Mouse (Mus musculus): ENCODE results near the gene Mybpc3. TPM values are rescaled to one million over a fixed set of nuclear protein-coding genes. Genes with fewer than 3 reads are reported as not detected.

Gene Mybpc3
- polyA plus RNA-seq, 1 experiment from 2014 or later, result not detected

- ATAC-seq, result no peak
- peaks cover 13% of the 10 kb centered on the region for H3K36me3 ChIP-seq (ENCODE audit: control insufficient read depth, insufficient read depth)
- no peak overlapping the region for H3K9ac ChIP-seq (replicated peaks; ENCODE audit: low read depth, low read length)
- no peak overlapping the region for H3K27ac ChIP-seq (ENCODE audit: low read length)
- H3K4me3 ChIP-seq (replicated peaks; ENCODE audit: low read length), result no peak overlapping the region
- no peaks in the 10 kb centered on the region for H3K4me1 ChIP-seq (replicated peaks; ENCODE audit: control insufficient read depth, insufficient read depth, low read length)
- WGBS, result 99% methylated on average over 11 of the region's 11 CpGs
- H3K4me2 ChIP-seq (ENCODE audit: low read length), result no peak overlapping the region
- no peaks in the 10 kb centered on the region for H3K27me3 ChIP-seq (replicated peaks; ENCODE audit: control insufficient read depth, insufficient read depth, low read length)
- H3K9me3 ChIP-seq (ENCODE audit: control insufficient read depth, low read length), result no peaks in the 10 kb centered on the region
Measured at GRCm38 (mm10) chr2:91143401-91143800, 25.5 kb downstream of the Mybpc3 start.

DNA sequence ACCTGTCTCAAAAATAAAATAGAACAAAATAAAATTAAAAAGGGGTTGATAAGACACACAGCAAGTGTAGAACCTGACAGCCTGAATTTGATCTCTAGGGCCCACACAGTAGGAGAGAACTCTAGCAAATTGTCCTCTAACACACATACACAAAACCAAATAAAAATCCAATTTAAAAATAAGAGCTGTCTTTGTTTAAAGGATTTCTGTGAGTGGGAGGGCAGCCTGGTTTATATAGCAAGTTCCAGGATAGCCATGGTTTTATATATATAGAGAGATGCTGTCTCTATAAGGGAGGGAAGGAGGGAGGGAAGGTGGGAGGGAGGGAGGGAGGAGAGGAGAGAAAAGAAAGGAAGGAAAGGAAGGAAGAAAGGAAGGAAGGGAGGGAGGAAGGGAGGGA lies 30.2 kb downstream of the Mybpc3 start:
- H3K4me1 ChIP-seq (replicated peaks; ENCODE audit: control insufficient read depth, insufficient read depth, low read length), result no peaks in the 10 kb centered on the region
- no peaks in the 10 kb centered on the region for H3K27me3 ChIP-seq (replicated peaks; ENCODE audit: control insufficient read depth, insufficient read depth, low read length)
- H3K4me2 ChIP-seq (ENCODE audit: low read length), result no peak overlapping the region
- H3K9me3 ChIP-seq (ENCODE audit: control insufficient read depth, low read length), result no peaks in the 10 kb centered on the region
- no peak overlapping the region for H3K4me3 ChIP-seq (replicated peaks; ENCODE audit: low read length)
- ATAC-seq, result no peak
- H3K9ac ChIP-seq (replicated peaks; ENCODE audit: low read depth, low read length), result no peak overlapping the region
- H3K27ac ChIP-seq (ENCODE audit: low read length), result no peak overlapping the region
- H3K36me3 ChIP-seq (ENCODE audit: control insufficient read depth, insufficient read depth), result peaks cover 30% of the 10 kb centered on the region

GRCm38 (mm10) chr2:91151331-91151730 lies 33.4 kb downstream of the Mybpc3 start:
- WGBS, result 90% methylated on average over 1 of the region's 1 CpGs
- no peak for ATAC-seq
- Histone ChIP-seq H3K9me3 (ENCODE audit: control insufficient read depth, low read length) (no peaks in the 10 kb centered on the region), H3K4me3 (replicated peaks; ENCODE audit: low read length) (no peak overlapping the region), H3K4me2 (ENCODE audit: low read length) (no peak overlapping the region), H3K4me1 (replicated peaks; ENCODE audit: control insufficient read depth, insufficient read depth, low read length) (no peaks in the 10 kb centered on the region), H3K27ac (ENCODE audit: low read length) (no peak overlapping the region), H3K36me3 (ENCODE audit: control insufficient read depth, insufficient read depth) (peaks cover 41% of the 10 kb centered on the region), H3K27me3 (replicated peaks; ENCODE audit: control insufficient read depth, insufficient read depth, low read length) (no peaks in the 10 kb centered on the region), H3K9ac (replicated peaks; ENCODE audit: low read depth, low read length) (no peak overlapping the region)

- Histone ChIP-seq H3K27ac (ENCODE audit: low read length) (no peak overlapping the region), H3K4me3 (replicated peaks; ENCODE audit: low read length) (no peak overlapping the region), H3K36me3 (ENCODE audit: control insufficient read depth, insufficient read depth) (peaks cover 46% of the 10 kb centered on the region), H3K4me2 (ENCODE audit: low read length) (no peak overlapping the region), H3K27me3 (replicated peaks; ENCODE audit: control insufficient read depth, insufficient read depth, low read length) (no peaks in the 10 kb centered on the region), H3K9ac (replicated peaks; ENCODE audit: low read depth, low read length) (no peak overlapping the region), H3K4me1 (replicated peaks; ENCODE audit: control insufficient read depth, insufficient read depth, low read length) (no peaks in the 10 kb centered on the region), H3K9me3 (ENCODE audit: control insufficient read depth, low read length) (no peaks in the 10 kb centered on the region)
- 93% methylated on average over 3 of the region's 3 CpGs for WGBS
- ATAC-seq, result no peak
Measured at GRCm38 (mm10) chr2:91152885-91153377, 35.0 kb downstream of the Mybpc3 start.

GRCm38 (mm10) chr2:91154091-91154490 lies 36.1 kb downstream of the Mybpc3 start:
- no peaks in the 10 kb centered on the region for H3K9me3 ChIP-seq (ENCODE audit: control insufficient read depth, low read length)
- no peak overlapping the region for H3K4me2 ChIP-seq (ENCODE audit: low read length)
- H3K4me3 ChIP-seq (replicated peaks; ENCODE audit: low read length), result no peak overlapping the region
- peaks cover 50% of the 10 kb centered on the region for H3K36me3 ChIP-seq (ENCODE audit: control insufficient read depth, insufficient read depth)
- no peaks in the 10 kb centered on the region for H3K4me1 ChIP-seq (replicated peaks; ENCODE audit: control insufficient read depth, insufficient read depth, low read length)
- WGBS, result 91% methylated on average over 3 of the region's 3 CpGs
- H3K27ac ChIP-seq (ENCODE audit: low read length), result no peak overlapping the region
- no peak overlapping the region for H3K9ac ChIP-seq (replicated peaks; ENCODE audit: low read depth, low read length)
- H3K27me3 ChIP-seq (replicated peaks; ENCODE audit: control insufficient read depth, insufficient read depth, low read length), result no peaks in the 10 kb centered on the region
- no peak for ATAC-seq

DNA sequence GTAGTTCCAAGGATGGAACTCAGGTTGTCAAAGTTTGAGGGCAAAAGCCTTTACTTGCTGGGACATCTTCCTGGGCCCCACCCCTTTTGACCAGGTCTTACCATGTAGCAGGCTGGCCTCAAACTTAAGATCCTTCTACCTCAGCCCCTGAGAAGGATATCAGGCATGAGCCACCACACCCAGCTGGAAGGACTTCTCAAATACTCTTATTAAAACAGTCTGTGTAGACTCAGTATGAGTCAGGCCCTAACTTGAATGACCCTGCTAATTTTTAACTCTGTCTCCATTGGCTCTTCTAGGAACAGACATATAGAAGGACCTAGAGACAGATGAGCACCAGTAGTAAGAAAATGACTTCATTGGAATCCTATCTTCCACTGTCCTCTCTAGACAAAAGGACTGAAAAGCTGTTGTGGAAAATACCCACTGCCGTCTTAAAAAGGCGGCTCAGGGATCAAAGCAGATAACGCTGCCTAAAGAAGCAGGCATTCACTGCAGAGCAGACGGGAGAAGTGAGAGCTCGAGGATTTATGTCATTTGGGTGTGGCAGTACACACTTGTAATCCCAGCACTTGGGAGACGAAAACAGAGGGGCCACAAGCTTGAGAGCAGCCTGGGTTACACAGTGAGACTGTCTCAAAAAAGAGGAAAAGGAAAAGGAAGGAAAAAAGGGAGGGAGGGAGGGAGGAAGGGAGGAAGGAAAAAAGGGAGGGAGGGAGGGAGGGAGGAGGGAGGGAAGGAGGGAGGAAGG lies 39.2 kb downstream of the Mybpc3 start:
- no peak overlapping the region for H3K4me2 ChIP-seq (ENCODE audit: low read length)
- no peak for ATAC-seq
- H3K36me3 ChIP-seq (ENCODE audit: control insufficient read depth, insufficient read depth), result peaks cover 49% of the 10 kb centered on the region
- no peaks in the 10 kb centered on the region for H3K27me3 ChIP-seq (replicated peaks; ENCODE audit: control insufficient read depth, insufficient read depth, low read length)
- H3K4me1 ChIP-seq (replicated peaks; ENCODE audit: control insufficient read depth, insufficient read depth, low read length), result no peaks in the 10 kb centered on the region
- H3K4me3 ChIP-seq (replicated peaks; ENCODE audit: low read length), result no peak overlapping the region
- H3K27ac ChIP-seq (ENCODE audit: low read length), result no peak overlapping the region
- H3K9me3 ChIP-seq (ENCODE audit: control insufficient read depth, low read length), result no peaks in the 10 kb centered on the region
- WGBS, result 34% methylated on average over 6 of the region's 6 CpGs
- no peak overlapping the region for H3K9ac ChIP-seq (replicated peaks; ENCODE audit: low read depth, low read length)

DNA sequence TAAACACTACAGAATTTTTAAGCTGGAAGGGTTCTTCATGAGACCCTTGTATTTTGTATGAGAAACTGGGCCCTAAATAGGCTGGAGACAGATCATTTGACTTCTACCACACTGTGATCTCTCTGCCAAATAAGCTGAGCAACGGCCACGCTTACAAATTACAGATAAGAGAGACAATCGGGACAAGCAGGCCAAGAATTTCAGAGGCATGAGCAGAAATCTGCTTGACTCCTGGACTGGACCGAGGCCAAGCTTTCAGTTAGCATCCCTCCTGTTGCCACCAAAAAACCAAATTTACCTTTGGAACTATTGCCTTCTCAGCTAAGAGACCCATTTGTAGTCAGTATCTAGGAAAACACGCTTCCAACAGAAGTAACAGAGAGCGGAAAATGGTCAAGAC lies 42.6 kb downstream of the Mybpc3 start:
- Histone ChIP-seq H3K27me3 (replicated peaks; ENCODE audit: control insufficient read depth, insufficient read depth, low read length) (no peaks in the 10 kb centered on the region), H3K9me3 (ENCODE audit: control insufficient read depth, low read length) (no peaks in the 10 kb centered on the region), H3K36me3 (ENCODE audit: control insufficient read depth, insufficient read depth) (peaks cover 49% of the 10 kb centered on the region), H3K9ac (replicated peaks; ENCODE audit: low read depth, low read length) (no peak overlapping the region), H3K27ac (ENCODE audit: low read length) (no peak overlapping the region), H3K4me3 (replicated peaks; ENCODE audit: low read length) (no peak overlapping the region), H3K4me1 (replicated peaks; ENCODE audit: control insufficient read depth, insufficient read depth, low read length) (no peaks in the 10 kb centered on the region), H3K4me2 (ENCODE audit: low read length) (no peak overlapping the region)
- no peak for ATAC-seq
- WGBS, result 98% methylated on average over 6 of the region's 6 CpGs

GRCm38 (mm10) chr2:91162952-91163351 lies 45.0 kb downstream of the Mybpc3 start:
- no peak for ATAC-seq
- H3K27ac ChIP-seq (ENCODE audit: low read length), result no peak overlapping the region
- no peak overlapping the region for H3K9ac ChIP-seq (replicated peaks; ENCODE audit: low read depth, low read length)
- no peaks in the 10 kb centered on the region for H3K4me1 ChIP-seq (replicated peaks; ENCODE audit: control insufficient read depth, insufficient read depth, low read length)
- no peaks in the 10 kb centered on the region for H3K9me3 ChIP-seq (ENCODE audit: control insufficient read depth, low read length)
- H3K4me2 ChIP-seq (ENCODE audit: low read length), result no peak overlapping the region
- WGBS, result 93% methylated on average over 4 of the region's 4 CpGs
- H3K27me3 ChIP-seq (replicated peaks; ENCODE audit: control insufficient read depth, insufficient read depth, low read length), result no peaks in the 10 kb centered on the region
- H3K4me3 ChIP-seq (replicated peaks; ENCODE audit: low read length), result no peak overlapping the region
- peaks cover 48% of the 10 kb centered on the region for H3K36me3 ChIP-seq (ENCODE audit: control insufficient read depth, insufficient read depth)

DNA sequence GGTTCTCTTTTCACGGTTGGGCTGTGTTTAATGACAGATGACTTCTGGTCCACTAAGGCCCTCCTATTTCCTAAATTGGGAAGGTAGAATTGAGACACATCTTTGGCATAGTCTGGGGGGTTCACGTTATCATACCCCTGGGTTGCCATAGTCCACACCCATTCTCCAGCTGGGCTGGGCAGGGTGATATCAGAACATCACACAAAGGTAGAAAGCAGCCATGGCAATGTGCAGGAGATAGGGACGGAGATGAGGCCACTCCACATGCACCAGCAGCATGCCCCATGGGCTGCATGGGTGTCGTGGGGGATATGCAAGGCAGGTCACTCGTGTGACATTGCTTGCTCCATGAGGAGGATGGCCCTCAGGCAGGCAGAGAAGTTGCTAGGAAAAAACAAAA lies 45.6 kb downstream of the Mybpc3 start:
- H3K4me1 ChIP-seq (replicated peaks; ENCODE audit: control insufficient read depth, insufficient read depth, low read length), result no peaks in the 10 kb centered on the region
- no peak overlapping the region for H3K4me2 ChIP-seq (ENCODE audit: low read length)
- no peak overlapping the region for H3K9ac ChIP-seq (replicated peaks; ENCODE audit: low read depth, low read length)
- no peaks in the 10 kb centered on the region for H3K27me3 ChIP-seq (replicated peaks; ENCODE audit: control insufficient read depth, insufficient read depth, low read length)
- 92% methylated on average over 5 of the region's 5 CpGs for WGBS
- H3K27ac ChIP-seq (ENCODE audit: low read length), result no peak overlapping the region
- H3K4me3 ChIP-seq (replicated peaks; ENCODE audit: low read length), result no peak overlapping the region
- no peak for ATAC-seq
- H3K9me3 ChIP-seq (ENCODE audit: control insufficient read depth, low read length), result no peaks in the 10 kb centered on the region
- H3K36me3 ChIP-seq (ENCODE audit: control insufficient read depth, insufficient read depth), result peaks cover 44% of the 10 kb centered on the region

- WGBS, result 89% methylated on average over 6 of the region's 6 CpGs
- H3K27ac ChIP-seq (ENCODE audit: low read length), result no peak overlapping the region
- H3K9ac ChIP-seq (replicated peaks; ENCODE audit: low read depth, low read length), result no peak overlapping the region
- no peak for ATAC-seq
- peaks cover 48% of the 10 kb centered on the region for H3K36me3 ChIP-seq (ENCODE audit: control insufficient read depth, insufficient read depth)
- H3K27me3 ChIP-seq (replicated peaks; ENCODE audit: control insufficient read depth, insufficient read depth, low read length), result no peaks in the 10 kb centered on the region
- H3K4me2 ChIP-seq (ENCODE audit: low read length), result no peak overlapping the region
- no peak overlapping the region for H3K4me3 ChIP-seq (replicated peaks; ENCODE audit: low read length)
- H3K9me3 ChIP-seq (ENCODE audit: control insufficient read depth, low read length), result no peaks in the 10 kb centered on the region
- H3K4me1 ChIP-seq (replicated peaks; ENCODE audit: control insufficient read depth, insufficient read depth, low read length), result no peaks in the 10 kb centered on the region
Measured at GRCm38 (mm10) chr2:91164991-91165390, 47.0 kb downstream of the Mybpc3 start.

All from forebrain, embryonic 16.5 days (tissue).